Mouse (Mus musculus) E14TG2a.4 (cell line): ENCODE measurements around the gene Asic4.

ENCODE experiments used
- CTCF ChIP-seq: conservative IDR thresholded peaks from 2 replicates; pipeline ENCODE4 v1.5.1; 2014; ENCODE audit warnings: low read length
- NANOG ChIP-seq: IDR thresholded peaks from 2 replicates; pipeline ENCODE4 v1.6.1; 2014; ENCODE audit warnings: borderline replicate concordance, low read length, mixed read lengths
- POU5F1 ChIP-seq: IDR thresholded peaks from 2 replicates; pipeline ENCODE4 v1.6.1; 2014; ENCODE audit warnings: low read length, borderline replicate concordance

GRCm38 (mm10) chr1:75507006-75507405 is 56.8 kb downstream of the Asic4 start, which contains the start of gene Inha:
- TF ChIP-seq CTCF: no peak
- no peak for TF ChIP-seq POU5F1
- TF ChIP-seq NANOG: no peak
